Mouse (Mus musculus): ENCODE data around the gene Tnrc6b. TPM values are rescaled to one million over a fixed set of nuclear protein-coding genes. Genes with fewer than 3 reads are reported as not detected.

Tnrc6b gene
- total RNA-seq, 1 experiment from 2014 or later, result 40.9 TPM

DNA sequence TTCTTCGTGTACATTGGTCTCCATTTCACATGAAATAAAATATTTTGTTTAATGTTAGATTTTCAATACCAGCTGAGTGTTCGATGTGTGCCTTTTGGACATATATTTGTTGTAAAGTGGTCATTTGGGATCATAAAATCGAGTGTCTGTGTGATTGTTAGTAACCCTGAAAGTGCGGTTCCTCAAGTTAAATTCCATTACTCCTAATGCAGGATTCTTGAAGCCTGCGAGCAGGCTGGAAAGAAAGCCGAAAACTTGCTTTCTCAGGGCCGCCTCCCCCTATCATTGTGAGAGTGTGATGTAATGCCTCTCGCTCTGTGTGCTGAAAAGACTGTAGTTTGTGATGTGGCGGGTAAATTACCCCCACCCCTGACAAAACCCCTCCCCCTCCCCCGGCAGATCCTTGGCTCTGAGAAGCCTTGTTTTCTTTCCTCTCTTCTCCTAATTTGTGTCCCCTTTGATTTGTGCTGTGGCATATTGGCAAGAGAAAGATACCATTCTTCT is 88.6 kb downstream of the Tnrc6b start:
- peak in 1 of 2 experiments; percentile 16; a peak in 1 of 4 replicates for ATAC-seq (replicated peaks in 1 of 2; ENCODE audit: insufficient read depth in 1 of 2, low FRiP score in 2 of 2, low TSS enrichment in 1 of 2, low read depth in 1 of 2, poor library complexity in 2 of 2, severe bottlenecking in 2 of 2)

DNA sequence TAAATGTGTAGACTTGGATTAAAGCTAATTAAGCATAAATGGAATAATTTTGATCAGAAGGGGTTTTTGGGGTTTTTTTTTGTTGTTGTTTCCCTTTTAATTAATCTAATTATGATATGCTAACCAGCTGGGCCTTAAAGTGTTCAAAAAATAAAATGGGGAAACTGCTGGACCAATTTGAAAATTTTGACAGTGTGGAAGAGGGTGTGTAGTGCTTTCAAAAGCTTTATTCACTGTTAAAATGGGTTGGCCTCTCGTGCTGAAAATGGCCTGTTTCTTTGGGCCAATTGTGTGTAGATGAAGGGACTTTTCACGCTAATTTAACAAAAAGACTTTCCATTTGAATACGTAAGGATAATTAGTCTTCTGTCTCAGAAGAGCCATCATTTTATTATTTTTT is 89.1 kb downstream of the Tnrc6b start:
- ATAC-seq (replicated peaks in 1 of 2; ENCODE audit: insufficient read depth in 1 of 2, low FRiP score in 2 of 2, low TSS enrichment in 1 of 2, low read depth in 1 of 2, poor library complexity in 2 of 2, severe bottlenecking in 2 of 2), result no peak

GRCm38 (mm10) chr15:80800765-80801164 is 89.7 kb downstream of the Tnrc6b start:
- no peak for ATAC-seq (replicated peaks in 1 of 2; ENCODE audit: insufficient read depth in 1 of 2, low FRiP score in 2 of 2, low TSS enrichment in 1 of 2, low read depth in 1 of 2, poor library complexity in 2 of 2, severe bottlenecking in 2 of 2)

GRCm38 (mm10) chr15:80801597-80801996 is 90.5 kb downstream of the Tnrc6b start:
- no peak for ATAC-seq (replicated peaks in 1 of 2; ENCODE audit: insufficient read depth in 1 of 2, low FRiP score in 2 of 2, low TSS enrichment in 1 of 2, low read depth in 1 of 2, poor library complexity in 2 of 2, severe bottlenecking in 2 of 2)

DNA sequence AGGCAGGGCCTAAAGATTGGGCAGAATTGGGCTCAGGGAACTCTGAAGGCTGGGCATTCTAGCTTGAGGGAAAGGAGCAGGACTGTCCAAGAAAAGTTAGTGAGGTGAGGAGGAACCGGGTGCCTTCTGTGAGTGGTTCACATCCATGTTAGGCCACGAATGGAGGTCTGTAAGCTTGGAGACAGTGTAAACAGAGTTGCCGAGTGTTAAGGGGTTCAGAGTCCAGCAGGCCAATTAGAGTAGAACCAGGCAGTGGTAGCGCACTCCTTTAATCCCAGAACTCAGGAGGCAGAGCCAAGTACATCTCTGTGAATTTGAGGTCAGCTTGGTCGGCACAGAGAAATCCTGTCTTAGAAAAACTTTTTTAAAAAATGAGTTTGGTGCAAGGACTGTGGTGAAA is 96.0 kb downstream of the Tnrc6b start:
- no peak for ATAC-seq (replicated peaks in 1 of 2; ENCODE audit: insufficient read depth in 1 of 2, low FRiP score in 2 of 2, low TSS enrichment in 1 of 2, low read depth in 1 of 2, poor library complexity in 2 of 2, severe bottlenecking in 2 of 2)

DNA sequence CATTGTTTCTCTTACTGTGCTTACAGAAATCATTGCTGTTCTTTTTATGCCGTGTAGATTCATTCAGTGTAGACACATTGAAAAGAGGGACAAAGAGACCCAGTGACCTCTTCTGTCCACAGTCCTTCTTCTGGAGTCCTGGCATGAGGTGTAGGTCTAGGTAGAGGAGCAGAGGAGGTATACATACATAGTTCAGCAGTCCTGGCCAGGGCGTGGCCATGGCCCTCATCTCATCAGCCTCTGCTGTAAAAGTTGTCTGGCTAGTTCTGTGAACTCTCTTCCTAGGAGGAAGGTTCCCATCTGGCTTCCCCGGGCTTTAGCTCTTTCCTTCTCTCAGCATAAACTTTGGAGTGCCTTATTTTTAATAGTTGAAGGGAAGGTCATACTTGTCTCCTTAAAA is 99.1 kb downstream of the Tnrc6b start:
- no peak for ATAC-seq (replicated peaks in 1 of 2; ENCODE audit: insufficient read depth in 1 of 2, low FRiP score in 2 of 2, low TSS enrichment in 1 of 2, low read depth in 1 of 2, poor library complexity in 2 of 2, severe bottlenecking in 2 of 2)

DNA sequence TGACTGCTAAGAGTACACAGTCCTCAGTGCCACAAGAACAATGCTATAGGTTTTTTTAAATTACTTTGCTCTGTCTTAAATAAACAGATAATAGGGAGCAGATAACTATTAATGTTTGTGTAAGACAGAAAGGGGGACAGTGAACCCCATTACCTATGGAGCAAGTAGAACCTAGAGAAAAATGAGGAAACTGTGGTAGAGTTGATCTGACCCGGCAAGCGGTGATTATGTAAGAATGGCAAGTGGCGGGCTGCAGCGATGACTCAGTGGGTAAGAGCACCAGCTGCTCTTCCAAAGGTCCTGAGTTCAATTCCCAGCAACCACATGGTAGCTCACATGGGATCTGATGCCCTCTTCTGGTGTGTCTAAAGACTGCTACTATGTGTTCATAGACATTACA is 101.7 kb downstream of the Tnrc6b start:
- ATAC-seq (replicated peaks in 1 of 2; ENCODE audit: insufficient read depth in 1 of 2, low FRiP score in 2 of 2, low TSS enrichment in 1 of 2, low read depth in 1 of 2, poor library complexity in 2 of 2, severe bottlenecking in 2 of 2), result peak; percentile 83 to 88

- ATAC-seq (replicated peaks in 1 of 2; ENCODE audit: insufficient read depth in 1 of 2, low FRiP score in 2 of 2, low TSS enrichment in 1 of 2, low read depth in 1 of 2, poor library complexity in 2 of 2, severe bottlenecking in 2 of 2), result peak; percentile 70
Measured at GRCm38 (mm10) chr15:80814792-80815191, 103.7 kb downstream of the Tnrc6b start.

DNA sequence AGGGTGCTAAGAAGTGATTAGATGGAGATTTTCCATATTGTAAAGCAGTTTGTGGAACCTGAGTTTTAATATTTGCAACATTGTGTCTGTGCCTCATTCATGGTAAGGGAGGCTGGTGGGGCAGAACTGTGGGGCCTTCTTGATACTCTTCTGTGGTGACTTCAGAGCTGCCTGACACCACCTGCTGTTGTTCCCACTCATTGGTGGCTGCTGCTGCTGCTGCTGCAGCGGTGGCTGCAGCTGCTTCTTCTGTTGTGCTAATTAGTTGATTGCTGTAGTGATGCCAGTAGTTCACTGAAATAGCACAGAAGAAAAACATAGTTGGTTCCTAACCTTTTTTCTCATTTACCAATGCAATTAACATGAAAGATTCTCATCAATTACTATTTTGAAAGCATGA is 111.2 kb downstream of the Tnrc6b start:
- ATAC-seq (replicated peaks in 1 of 2; ENCODE audit: insufficient read depth in 1 of 2, low FRiP score in 2 of 2, low TSS enrichment in 1 of 2, low read depth in 1 of 2, poor library complexity in 2 of 2, severe bottlenecking in 2 of 2), result no peak

- ATAC-seq (replicated peaks in 1 of 2; ENCODE audit: insufficient read depth in 1 of 2, low FRiP score in 2 of 2, low TSS enrichment in 1 of 2, low read depth in 1 of 2, poor library complexity in 2 of 2, severe bottlenecking in 2 of 2), result no peak
Measured at GRCm38 (mm10) chr15:80831170-80831569, 120.1 kb downstream of the Tnrc6b start.

- peak; percentile 27 to 64; a peak in 1 of 4 replicates for ATAC-seq (replicated peaks in 1 of 2; ENCODE audit: insufficient read depth in 1 of 2, low FRiP score in 2 of 2, low TSS enrichment in 1 of 2, low read depth in 1 of 2, poor library complexity in 2 of 2, severe bottlenecking in 2 of 2)
Measured at GRCm38 (mm10) chr15:80832808-80833207, 121.7 kb downstream of the Tnrc6b start.

DNA sequence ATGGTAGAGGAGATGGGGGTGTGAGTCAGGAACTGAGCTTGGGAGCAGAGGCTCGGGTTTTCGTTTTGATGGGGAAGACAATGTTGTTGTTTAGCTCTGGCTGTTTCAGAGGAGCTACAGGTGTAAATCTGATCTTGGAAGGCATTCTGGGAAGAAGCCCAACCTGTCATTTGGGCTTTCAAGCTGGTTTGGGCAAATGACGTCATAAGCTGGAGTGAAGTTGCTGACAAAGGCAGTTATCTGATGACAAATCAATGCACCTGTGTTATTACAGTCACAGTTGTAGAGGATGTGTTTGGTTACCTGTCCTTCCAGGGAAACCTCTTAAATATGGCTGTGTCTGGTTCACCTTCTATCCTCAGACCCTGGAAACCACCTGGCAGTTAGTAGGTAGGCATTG is 125.1 kb downstream of the Tnrc6b start:
- no peak for ATAC-seq (replicated peaks in 1 of 2; ENCODE audit: insufficient read depth in 1 of 2, low FRiP score in 2 of 2, low TSS enrichment in 1 of 2, low read depth in 1 of 2, poor library complexity in 2 of 2, severe bottlenecking in 2 of 2)

DNA sequence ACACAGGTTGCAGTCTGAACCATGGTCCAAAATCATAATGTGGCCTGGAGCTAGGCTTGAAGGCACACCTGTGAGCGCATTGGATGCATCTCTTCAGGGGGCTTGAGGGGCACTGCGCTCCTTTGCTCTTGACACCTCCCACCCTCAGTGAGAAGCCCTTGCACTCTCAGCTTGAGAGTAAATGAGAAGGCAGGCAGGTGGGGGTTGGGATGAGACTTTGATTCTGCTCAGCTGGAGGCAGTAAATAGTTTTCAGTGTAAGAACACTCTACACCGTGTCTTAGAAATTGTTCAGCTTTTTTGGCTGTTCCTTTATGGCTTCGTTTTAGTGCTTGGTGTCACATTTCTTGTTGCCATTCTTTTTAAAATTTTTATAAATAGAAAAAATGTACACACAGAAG is 127.7 kb downstream of the Tnrc6b start:
- no peak for ATAC-seq (replicated peaks in 1 of 2; ENCODE audit: insufficient read depth in 1 of 2, low FRiP score in 2 of 2, low TSS enrichment in 1 of 2, low read depth in 1 of 2, poor library complexity in 2 of 2, severe bottlenecking in 2 of 2)

GRCm38 (mm10) chr15:80839653-80840420 is 128.7 kb downstream of the Tnrc6b start:
- peak in 1 of 2 experiments; percentile 42; a peak in 1 of 4 replicates for ATAC-seq (replicated peaks in 1 of 2; ENCODE audit: insufficient read depth in 1 of 2, low FRiP score in 2 of 2, low TSS enrichment in 1 of 2, low read depth in 1 of 2, poor library complexity in 2 of 2, severe bottlenecking in 2 of 2)

GRCm38 (mm10) chr15:80844262-80844661 is 133.1 kb downstream of the Tnrc6b start:
- ATAC-seq (replicated peaks in 1 of 2; ENCODE audit: insufficient read depth in 1 of 2, low FRiP score in 2 of 2, low TSS enrichment in 1 of 2, low read depth in 1 of 2, poor library complexity in 2 of 2, severe bottlenecking in 2 of 2), result no peak

DNA sequence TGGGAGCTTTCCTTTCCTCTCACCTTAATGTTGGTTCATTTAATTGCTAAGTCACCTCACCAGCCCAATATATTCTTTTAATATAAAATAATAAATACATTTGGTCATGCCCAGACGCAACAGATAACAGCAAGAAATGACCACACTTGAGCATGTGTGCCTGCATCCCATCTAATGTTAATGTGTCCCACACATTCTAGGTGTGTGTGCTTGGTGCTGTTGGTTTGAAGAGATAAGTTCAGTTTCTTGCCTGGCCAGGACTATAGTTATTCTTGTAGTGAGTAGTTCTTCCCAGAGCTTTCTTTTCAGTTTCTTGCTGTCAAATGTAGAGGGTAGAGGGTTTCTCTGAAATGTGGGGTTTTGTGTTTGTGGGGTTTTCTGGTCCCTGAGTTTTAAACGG is 133.8 kb downstream of the Tnrc6b start:
- ATAC-seq (replicated peaks in 1 of 2; ENCODE audit: insufficient read depth in 1 of 2, low FRiP score in 2 of 2, low TSS enrichment in 1 of 2, low read depth in 1 of 2, poor library complexity in 2 of 2, severe bottlenecking in 2 of 2), result no peak

GRCm38 (mm10) chr15:80850004-80850403 is 138.9 kb downstream of the Tnrc6b start:
- ATAC-seq (replicated peaks in 1 of 2; ENCODE audit: insufficient read depth in 1 of 2, low FRiP score in 2 of 2, low TSS enrichment in 1 of 2, low read depth in 1 of 2, poor library complexity in 2 of 2, severe bottlenecking in 2 of 2), result no peak

DNA sequence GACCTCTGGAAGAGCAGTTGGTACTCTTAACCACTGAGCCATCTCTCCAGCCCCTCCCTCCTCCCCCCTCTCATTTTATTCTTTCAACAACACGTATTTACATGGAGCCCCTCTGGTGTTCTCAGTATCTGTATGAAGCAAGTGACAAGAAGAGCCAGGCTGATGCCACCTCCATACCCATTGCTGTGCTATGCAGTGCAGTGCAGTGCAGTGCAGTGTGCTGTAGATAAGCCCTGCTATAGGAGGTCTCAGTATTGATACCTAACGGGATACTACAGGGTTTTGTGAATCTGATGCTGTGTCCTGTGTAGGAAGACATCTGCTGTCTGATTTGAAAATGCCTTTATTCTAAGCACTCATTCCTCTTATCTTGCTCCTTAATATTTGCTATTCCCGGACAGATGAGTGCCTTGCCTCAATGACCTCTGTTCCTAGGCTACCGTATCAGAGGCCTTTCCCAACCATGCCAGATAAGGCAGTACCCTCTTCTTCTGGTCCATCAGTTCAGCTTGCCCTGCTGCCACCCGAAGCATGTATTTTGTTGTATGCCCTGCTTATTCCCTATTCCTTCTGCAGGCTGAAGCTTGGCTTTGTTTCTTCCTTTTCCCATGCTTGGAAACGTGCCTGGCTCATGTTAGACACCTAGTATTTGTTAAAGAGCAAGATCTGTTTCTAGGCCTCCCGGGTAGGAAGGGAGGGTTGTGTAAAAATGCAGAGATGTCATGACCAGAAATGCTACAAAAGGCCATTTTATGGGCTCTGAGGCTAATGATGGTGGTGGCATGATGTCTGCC is 139.8 kb downstream of the Tnrc6b start:
- ATAC-seq (replicated peaks in 1 of 2; ENCODE audit: insufficient read depth in 1 of 2, low FRiP score in 2 of 2, low TSS enrichment in 1 of 2, low read depth in 1 of 2, poor library complexity in 2 of 2, severe bottlenecking in 2 of 2), result no peak
